Mouse (Mus musculus) heart, postnatal 4 days (tissue): ENCODE data around the gene Anp32b. TPM values are rescaled to one million over a fixed set of nuclear protein-coding genes. Genes with fewer than 3 reads are reported as not detected.

Source experiments
- DNase-seq: peaks from one replicate; pipeline ENCODE4 v3.0.0; 2021
- total RNA-seq, 2 experiments: library from RNA; stranded (reverse); gene quantifications; 2 replicates each; pipeline ENCODE4 v1.2.3; 2021

The Anp32b gene
- total RNA-seq, 2 experiments from 2014 or later: 121 to 122 TPM

DNA sequence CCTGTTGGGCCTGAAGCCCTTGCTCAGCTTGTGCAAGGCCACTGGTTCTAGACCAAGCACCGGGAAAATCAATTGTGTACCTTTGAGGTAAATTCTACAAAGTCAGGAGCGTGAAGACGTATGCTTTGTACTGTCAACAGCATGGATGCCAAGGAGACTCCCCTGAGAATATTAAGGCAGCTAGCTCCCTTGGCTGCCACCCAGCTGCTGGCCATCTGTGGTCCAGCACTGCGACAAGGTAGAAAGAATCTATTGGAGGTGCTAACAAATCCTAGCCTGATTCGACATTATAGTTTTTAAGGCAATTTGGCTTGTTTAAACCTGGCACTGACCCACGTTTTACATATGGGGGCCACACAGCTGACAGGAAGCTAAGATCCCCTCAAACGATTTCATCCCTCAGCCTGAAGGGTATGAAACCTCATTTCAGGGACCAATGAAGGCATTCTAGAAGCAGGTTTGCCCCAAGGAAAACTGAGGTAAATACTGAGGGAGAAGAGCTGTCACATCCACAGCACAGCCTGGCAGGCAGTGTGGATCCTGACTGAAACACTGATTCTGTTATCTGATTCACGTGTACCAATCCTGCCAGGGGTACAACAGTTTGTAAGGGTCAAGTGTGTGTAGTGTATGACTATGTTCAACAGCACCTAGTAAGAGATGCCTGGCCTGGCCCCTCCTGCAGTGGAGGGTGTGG is 54.8 kb downstream of the Anp32b start:
- DNase-seq: no peak

DNA sequence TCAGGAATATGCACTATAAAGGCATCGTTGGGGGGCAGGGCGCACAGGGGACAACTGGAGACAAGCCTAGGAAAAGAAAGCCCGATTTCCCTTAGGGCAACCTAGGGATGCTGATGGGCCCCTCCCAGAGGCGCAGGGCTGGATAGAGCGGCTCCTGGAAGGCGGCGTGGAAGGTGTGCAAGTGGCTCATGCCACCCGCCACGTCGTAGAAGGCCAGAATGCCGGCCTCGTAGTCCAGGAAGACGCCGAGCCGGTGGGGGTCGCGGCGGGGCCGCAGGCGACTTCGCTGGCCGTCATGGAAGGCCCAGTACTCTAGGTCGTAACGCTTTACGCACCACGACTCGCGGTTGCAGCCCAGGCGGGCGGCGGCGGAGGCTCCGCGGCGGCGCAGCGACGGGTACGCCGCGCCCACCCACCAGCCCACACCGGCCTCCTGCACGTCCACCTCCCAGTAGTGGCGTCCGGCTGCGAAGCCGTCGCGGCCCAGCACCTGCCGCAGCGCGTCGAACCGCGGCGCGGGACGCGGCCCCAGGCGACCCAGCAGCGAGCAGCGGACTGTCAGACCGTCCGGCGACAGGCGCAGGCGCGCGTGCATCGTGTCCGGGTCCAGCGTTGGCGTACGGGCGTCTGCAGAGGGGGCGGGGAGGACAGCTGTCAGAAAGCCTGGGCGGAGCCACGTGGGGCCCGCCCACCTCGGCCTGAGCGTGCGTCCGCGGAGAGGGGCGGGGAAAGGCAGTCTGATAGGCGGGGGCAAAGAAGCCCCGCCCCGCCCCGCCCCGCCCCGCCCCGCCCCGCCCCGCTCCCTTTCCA is 56.3 kb downstream of the Anp32b start:
- DNase-seq: peak; percentile 97

DNA sequence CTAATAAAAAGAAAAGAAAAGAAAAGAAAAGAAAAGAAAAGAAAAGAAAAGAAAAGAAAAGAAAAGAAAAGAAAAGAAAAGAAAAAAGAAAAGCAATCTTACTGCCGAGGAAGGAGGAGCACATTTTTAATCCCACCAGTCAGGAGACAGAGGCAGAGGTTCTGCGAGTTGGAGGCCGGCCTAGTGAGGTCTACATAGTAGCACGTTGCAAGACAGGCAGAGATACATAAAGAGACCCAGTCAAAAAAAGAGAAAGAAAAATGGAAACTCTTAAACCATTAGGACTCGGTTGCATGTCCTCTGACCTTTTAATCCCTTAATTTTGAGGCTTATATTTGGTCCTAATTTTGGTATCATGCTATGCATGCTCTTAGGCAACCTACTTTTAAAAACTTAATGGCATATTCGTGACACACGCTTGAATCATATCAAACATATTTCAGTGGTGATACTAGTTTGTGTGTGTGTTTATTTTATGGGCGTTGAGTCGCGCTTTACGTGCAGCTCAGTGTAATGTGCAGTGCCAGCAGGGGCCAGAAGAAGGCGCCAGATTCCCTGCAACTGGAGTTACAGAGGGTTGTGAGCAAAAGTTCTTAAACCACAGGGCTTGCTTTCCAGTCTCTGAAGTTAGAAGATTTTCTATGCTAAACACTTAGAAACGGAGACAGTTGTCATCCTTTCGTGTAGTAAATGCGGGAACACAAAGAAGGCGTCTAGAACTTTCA is 57.2 kb downstream of the Anp32b start:
- DNase-seq: peak; percentile 92

DNA sequence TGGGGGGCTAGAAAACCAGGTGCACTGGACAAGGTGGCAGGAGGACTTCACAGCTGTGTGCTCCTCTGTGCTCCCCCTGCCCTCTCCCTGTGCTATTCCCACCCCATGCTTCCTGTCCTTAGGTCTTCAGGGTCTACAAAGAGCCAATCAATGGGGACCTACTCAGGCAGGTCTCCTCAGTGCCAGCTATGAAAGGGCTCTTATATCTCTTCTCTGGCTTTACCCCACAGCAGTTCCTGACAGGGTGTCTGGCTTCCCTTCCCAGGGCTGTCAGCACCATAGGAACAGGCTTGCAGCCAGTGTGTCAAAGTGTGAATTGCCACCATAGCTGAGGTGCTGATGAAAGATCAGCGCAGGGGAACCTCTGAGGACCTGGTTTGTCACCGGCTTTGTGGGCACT is 69.8 kb downstream of the Anp32b start:
- peak; percentile 40 for DNase-seq

DNA sequence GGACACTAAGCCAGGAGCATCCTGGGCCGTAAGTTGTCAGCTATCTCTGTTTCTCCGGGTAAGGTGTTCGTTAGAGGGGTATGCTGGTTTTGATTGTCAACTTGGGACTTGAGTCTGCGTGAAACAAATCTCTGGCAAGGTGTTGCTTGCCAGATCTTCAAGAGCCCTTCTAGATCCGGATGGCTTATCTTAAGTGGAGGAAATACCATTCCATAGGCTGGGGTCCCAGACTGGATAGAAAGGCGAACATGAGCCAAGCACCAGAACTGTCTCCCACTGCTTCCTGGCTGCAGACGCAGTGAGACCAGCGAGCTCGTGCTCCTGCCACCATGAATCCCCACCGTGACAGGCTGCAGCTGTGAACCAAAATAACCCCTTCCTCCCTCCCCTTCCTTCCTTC is 70.8 kb downstream of the Anp32b start:
- no peak for DNase-seq

Other genes starting within 250 kb of the Anp32b start
- under 1 TPM in 1 of 2 experiments, not detected in 1; 0.14 TPM for gene Foxe1, start 107.3 kb upstream of the Anp32b start, total RNA-seq
- gene Trmo, start 61.5 kb upstream of the Anp32b start, total RNA-seq: 1 to 10 TPM; 3.8 to 5.4 TPM
- under 1 TPM in 1 of 2 experiments, not detected in 1; 0.36 TPM for gene Hemgn, start 37.4 kb upstream of the Anp32b start, total RNA-seq
- 10 to 100 TPM; 42.4 to 45.0 TPM for gene Nans, start 38.3 kb downstream of the Anp32b start, total RNA-seq
- 1 to 10 TPM in 1 of 2 experiments, under 1 TPM in 1; 0.76 to 1.3 TPM for gene Trim14, start 85.2 kb downstream of the Anp32b start, total RNA-seq
- under 1 TPM; 0.25 to 0.48 TPM for gene Coro2a, start 151.3 kb downstream of the Anp32b start, total RNA-seq
- gene Tbc1d2, start 199.3 kb downstream of the Anp32b start, total RNA-seq: 1 to 10 TPM; 2.9 to 3.5 TPM